Mouse (Mus musculus): ENCODE results near the gene Usp6nl. TPM values are rescaled to one million over a fixed set of nuclear protein-coding genes. Genes with fewer than 3 reads are reported as not detected.
A peak's percentile ranks its signal among the peaks of the same experiment; 100 is the strongest.

Usp6nl gene
- total and polyA plus RNA-seq, 2 experiments from 2014 or later = 3.4 to 8.9 TPM

DNA sequence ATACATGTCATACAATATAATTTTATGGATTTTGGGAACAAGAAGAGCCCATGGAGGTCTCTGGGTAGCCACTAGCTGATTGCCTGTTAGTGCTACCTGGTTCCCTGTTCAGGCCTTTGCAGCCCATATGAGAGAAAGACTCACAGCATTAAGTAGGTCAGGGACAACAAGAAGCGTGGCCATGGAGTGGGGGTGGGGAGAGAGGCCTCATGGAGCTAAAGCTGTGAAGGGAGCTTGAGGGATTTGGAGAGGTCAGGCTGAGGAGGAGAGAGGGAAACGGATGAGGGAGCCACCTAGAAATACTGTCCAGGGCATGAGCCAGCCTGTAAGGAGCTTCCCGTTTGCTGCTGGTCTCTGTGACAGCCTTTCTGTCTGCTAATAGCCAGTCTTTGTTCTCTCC is 159.9 kb downstream of the Usp6nl start:
- DNase-seq (ENCODE audit: low spot score) (no peak), ATAC-seq (ENCODE audit: insufficient read depth, low read depth) (no peak)
- Histone ChIP-seq H3K27me3 (ENCODE audit: control insufficient read depth, insufficient read depth, low read length) (no peaks in the 10 kb centered on the region), H3K27ac (ENCODE audit: low read depth) (no peak overlapping the region), H3K9ac (replicated peaks; ENCODE audit: low read depth, low read length) (no peak overlapping the region), H3K4me2 (ENCODE audit: low read depth, low read length) (no peak overlapping the region), H3K4me1 (ENCODE audit: control insufficient read depth, insufficient read depth) (peaks cover 35% of the 10 kb centered on the region), H3K9me3 (replicated peaks; ENCODE audit: control insufficient read depth, low read length) (no peaks in the 10 kb centered on the region), H3K4me3 (ENCODE audit: low read depth, low read length) (no peak overlapping the region), H3K36me3 (replicated peaks; ENCODE audit: control insufficient read depth, insufficient read depth, low read length) (no peaks in the 10 kb centered on the region)
- 38% methylated on average over 3 of the region's 3 CpGs for WGBS
- TF ChIP-seq CTCF (IDR thresholded peaks at IDR 0.05; ENCODE audit: low read depth) = no peak
- no peak for TF ChIP-seq EP300 (IDR thresholded peaks at IDR 0.05; ENCODE audit: low read depth)

- Histone ChIP-seq H3K27me3 (ENCODE audit: control insufficient read depth, insufficient read depth, low read length) (no peaks in the 10 kb centered on the region), H3K4me3 (ENCODE audit: low read depth, low read length) (no peak overlapping the region), H3K36me3 (replicated peaks; ENCODE audit: control insufficient read depth, insufficient read depth, low read length) (no peaks in the 10 kb centered on the region), H3K9ac (replicated peaks; ENCODE audit: low read depth, low read length) (no peak overlapping the region), H3K4me1 (ENCODE audit: control insufficient read depth, insufficient read depth) (peaks cover 27% of the 10 kb centered on the region), H3K27ac (ENCODE audit: low read depth) (peak overlapping the region; percentile 58), H3K9me3 (replicated peaks; ENCODE audit: control insufficient read depth, low read length) (no peaks in the 10 kb centered on the region), H3K4me2 (ENCODE audit: low read depth, low read length) (no peak overlapping the region)
- WGBS = 23% methylated on average over 8 of the region's 8 CpGs
- ATAC-seq (ENCODE audit: insufficient read depth, low read depth) (peak; percentile 79), DNase-seq (ENCODE audit: low spot score) (peak; percentile 78)
- TF ChIP-seq CTCF (IDR thresholded peaks at IDR 0.05; ENCODE audit: low read depth) (peak; percentile 32), EP300 (IDR thresholded peaks at IDR 0.05; ENCODE audit: low read depth) (no peak)
Measured at GRCm38 (mm10) chr2:6483081-6483992, 160.9 kb downstream of the Usp6nl start.

- no peak overlapping the region for H3K4me3 ChIP-seq (ENCODE audit: low read depth, low read length)
- H3K9ac ChIP-seq (replicated peaks; ENCODE audit: low read depth, low read length) = no peak overlapping the region
- H3K4me2 ChIP-seq (ENCODE audit: low read depth, low read length) = no peak overlapping the region
- H3K27ac ChIP-seq (ENCODE audit: low read depth) = peak overlapping the region; percentile 27; the same call in 1 of the 2 replicates
- DNase-seq (ENCODE audit: low spot score) = no peak
- 76% methylated on average over 3 of the region's 3 CpGs for WGBS
- no peaks in the 10 kb centered on the region for H3K27me3 ChIP-seq (ENCODE audit: control insufficient read depth, insufficient read depth, low read length)
- H3K4me1 ChIP-seq (ENCODE audit: control insufficient read depth, insufficient read depth) = peaks cover 19% of the 10 kb centered on the region
- ATAC-seq (ENCODE audit: insufficient read depth, low read depth) = no peak
- no peak for TF ChIP-seq EP300 (IDR thresholded peaks at IDR 0.05; ENCODE audit: low read depth)
- no peak for TF ChIP-seq CTCF (IDR thresholded peaks at IDR 0.05; ENCODE audit: low read depth)
- H3K9me3 ChIP-seq (replicated peaks; ENCODE audit: control insufficient read depth, low read length) = no peaks in the 10 kb centered on the region
- no peaks in the 10 kb centered on the region for H3K36me3 ChIP-seq (replicated peaks; ENCODE audit: control insufficient read depth, insufficient read depth, low read length)
Measured at GRCm38 (mm10) chr2:6484179-6484578, 161.7 kb downstream of the Usp6nl start.

DNA sequence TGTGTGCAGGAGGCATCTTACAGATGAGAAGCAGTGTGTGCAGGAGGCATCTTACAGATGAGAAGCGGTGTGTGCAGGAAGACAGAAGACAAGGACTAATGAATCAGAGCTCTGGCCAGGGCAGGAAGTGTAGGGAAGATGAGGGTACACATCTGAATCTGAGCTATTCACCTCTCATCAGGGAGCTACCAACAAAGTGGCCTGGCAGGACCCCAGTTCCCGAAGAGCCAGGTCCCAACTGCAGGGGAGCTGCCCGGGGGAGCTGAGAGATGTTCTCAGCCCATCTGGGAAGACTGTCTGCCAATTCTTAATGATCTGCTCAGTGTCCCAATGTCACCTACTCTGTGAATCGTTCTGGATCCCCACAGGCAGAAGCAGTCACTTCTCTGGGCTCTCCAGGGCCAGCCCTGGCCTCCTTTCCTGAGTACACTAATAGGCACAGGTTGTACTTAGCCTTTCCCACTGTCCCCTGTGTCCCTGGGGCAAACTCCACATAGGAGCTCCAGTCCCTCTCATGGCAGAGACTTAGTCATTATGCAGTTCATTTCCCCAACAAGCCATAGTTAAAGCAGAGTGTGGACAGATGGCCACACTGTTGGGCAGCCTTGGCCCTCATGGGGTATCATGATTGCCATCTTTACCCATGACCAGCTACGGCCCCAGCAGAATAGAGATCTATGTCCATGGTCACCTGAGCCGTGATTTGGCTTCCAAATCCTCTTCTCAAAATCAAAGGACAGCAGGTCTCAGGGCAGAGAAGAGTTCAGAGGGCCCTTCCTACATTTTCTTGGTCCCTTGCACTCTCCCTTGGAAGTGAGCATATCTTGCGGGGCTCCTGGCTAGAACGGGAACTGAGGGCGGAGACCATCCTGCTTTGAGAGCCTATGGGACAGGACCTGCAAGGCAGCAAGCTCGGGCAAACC is 165.4 kb downstream of the Usp6nl start:
- Histone ChIP-seq H3K27me3 (ENCODE audit: control insufficient read depth, insufficient read depth, low read length) (no peaks in the 10 kb centered on the region), H3K9me3 (replicated peaks; ENCODE audit: control insufficient read depth, low read length) (no peaks in the 10 kb centered on the region), H3K9ac (replicated peaks; ENCODE audit: low read depth, low read length) (no peak overlapping the region), H3K27ac (ENCODE audit: low read depth) (no peak overlapping the region), H3K4me1 (ENCODE audit: control insufficient read depth, insufficient read depth) (peaks cover 14% of the 10 kb centered on the region), H3K4me3 (ENCODE audit: low read depth, low read length) (no peak overlapping the region), H3K36me3 (replicated peaks; ENCODE audit: control insufficient read depth, insufficient read depth, low read length) (no peaks in the 10 kb centered on the region), H3K4me2 (ENCODE audit: low read depth, low read length) (no peak overlapping the region)
- WGBS = 73% methylated on average over 10 of the region's 10 CpGs
- TF ChIP-seq EP300 (IDR thresholded peaks at IDR 0.05; ENCODE audit: low read depth) (no peak), CTCF (IDR thresholded peaks at IDR 0.05; ENCODE audit: low read depth) (no peak)
- DNase-seq (ENCODE audit: low spot score) (no peak), ATAC-seq (ENCODE audit: insufficient read depth, low read depth) (no peak)

GRCm38 (mm10) chr2:6488489-6489056 is 166.1 kb downstream of the Usp6nl start:
- no peak for DNase-seq (ENCODE audit: low spot score)
- Histone ChIP-seq H3K9ac (replicated peaks; ENCODE audit: low read depth, low read length) (no peak overlapping the region), H3K4me2 (ENCODE audit: low read depth, low read length) (no peak overlapping the region), H3K9me3 (replicated peaks; ENCODE audit: control insufficient read depth, low read length) (no peaks in the 10 kb centered on the region), H3K27ac (ENCODE audit: low read depth) (no peak overlapping the region), H3K36me3 (replicated peaks; ENCODE audit: control insufficient read depth, insufficient read depth, low read length) (no peaks in the 10 kb centered on the region), H3K27me3 (ENCODE audit: control insufficient read depth, insufficient read depth, low read length) (no peaks in the 10 kb centered on the region), H3K4me3 (ENCODE audit: low read depth, low read length) (no peak overlapping the region), H3K4me1 (ENCODE audit: control insufficient read depth, insufficient read depth) (peaks cover 8% of the 10 kb centered on the region)
- ATAC-seq (ENCODE audit: insufficient read depth, low read depth) = no peak
- TF ChIP-seq CTCF (IDR thresholded peaks at IDR 0.05; ENCODE audit: low read depth) (no peak), EP300 (IDR thresholded peaks at IDR 0.05; ENCODE audit: low read depth) (no peak)
- 80% methylated on average over 14 of the region's 14 CpGs for WGBS

All from heart, postnatal 0 days (tissue).